Mouse (Mus musculus) brain, embryonic 14.5 days (tissue): ENCODE data around the gene Hsdl2.

ENCODE experiments used
- CTCF ChIP-seq: fragments of 200-500 bp; IDR thresholded peaks from 2 replicates; pipeline ENCODE4 v1.5.1; 2012; ENCODE audit warnings: inconsistent platforms, mild to moderate bottlenecking, moderate library complexity, borderline replicate concordance; ENCODE audit not compliant: insufficient read depth, insufficient read length; ENCODE audit errors: extremely low read depth
- POLR2A ChIP-seq: fragments of 200-500 bp; IDR thresholded peaks from 2 replicates; pipeline ENCODE4 v1.6.1; 2012; ENCODE audit warnings: mild to moderate bottlenecking, inconsistent platforms, borderline replicate concordance; ENCODE audit not compliant: poor library complexity, insufficient read depth, insufficient read length, severe bottlenecking; ENCODE audit errors: extremely low read depth

DNA sequence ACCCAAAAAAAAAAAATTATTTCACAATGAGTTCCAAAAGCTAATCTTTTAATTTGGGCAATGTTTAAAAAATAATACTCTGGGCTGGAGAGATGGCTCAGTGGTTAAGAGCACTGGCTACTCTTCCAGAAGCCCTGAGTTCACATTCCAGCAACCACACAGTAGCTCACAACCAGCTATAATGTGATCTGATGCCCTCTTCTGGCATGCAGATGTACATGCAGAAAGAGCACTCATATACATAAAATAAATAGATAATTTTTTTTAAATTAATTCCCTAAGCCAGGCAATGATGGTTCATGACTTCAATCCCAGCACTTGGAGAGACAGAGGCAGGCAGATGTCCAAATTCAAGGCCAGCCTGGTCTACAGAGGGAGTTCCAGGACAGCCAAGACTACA lies 38.4 kb upstream of the Hsdl2 start:
- TF ChIP-seq CTCF (no peak), POLR2A (no peak)
